Mouse (Mus musculus): ENCODE measurements around the gene Igfbpl1. TPM values are rescaled to one million over a fixed set of nuclear protein-coding genes. Genes with fewer than 3 reads are reported as not detected.

Gene Igfbpl1
- polyA plus RNA-seq, 1 experiment from 2014 or later = 0.52 TPM

GRCm38 (mm10) chr4:45818814-45819207 lies 7.9 kb downstream of the Igfbpl1 start:
- H3K36me3 ChIP-seq (ENCODE audit: control insufficient read depth, insufficient read depth, low read length) = no peaks in the 10 kb centered on the region
- no peak overlapping the region for H3K4me3 ChIP-seq (ENCODE audit: low read depth, low read length)
- H3K27me3 ChIP-seq (ENCODE audit: control insufficient read depth, insufficient read depth, low read length) = 0 out of 2 replicates have a peak, but pooled peaks cover 2% of the 10 kb centered on the region
- H3K9me3 ChIP-seq (ENCODE audit: control insufficient read depth, low read length) = no peaks in the 10 kb centered on the region
- ATAC-seq (ENCODE audit: insufficient number of reproducible peaks, low FRiP score, low TSS enrichment, low read depth) (peak; percentile 32; the same call in 1 of the 2 replicates), DNase-seq (ENCODE audit: low spot score) (no peak)
- peaks cover 12% of the 10 kb centered on the region for H3K4me1 ChIP-seq (ENCODE audit: control insufficient read depth, insufficient read depth, low read length)
- H3K9ac ChIP-seq (ENCODE audit: low read length) = no peak overlapping the region
- H3K4me2 ChIP-seq (ENCODE audit: low read depth, severe bottlenecking) = peak overlapping the region; percentile 56
- H3K27ac ChIP-seq (replicated peaks; ENCODE audit: low read depth, low read length) = peak overlapping the region; percentile 25; the same call in 1 of the 2 replicates
- WGBS = 12% methylated on average over 4 of the region's 4 CpGs

- H3K27ac ChIP-seq (replicated peaks; ENCODE audit: low read depth, low read length) = no peak overlapping the region
- no peak overlapping the region for H3K4me3 ChIP-seq (ENCODE audit: low read depth, low read length)
- WGBS = 48% methylated on average over 7 of the region's 7 CpGs
- H3K36me3 ChIP-seq (ENCODE audit: control insufficient read depth, insufficient read depth, low read length) = no peaks in the 10 kb centered on the region
- H3K27me3 ChIP-seq (ENCODE audit: control insufficient read depth, insufficient read depth, low read length) = no peaks in the 10 kb centered on the region
- ATAC-seq (ENCODE audit: insufficient number of reproducible peaks, low FRiP score, low TSS enrichment, low read depth) = no peak
- no peaks in the 10 kb centered on the region for H3K9me3 ChIP-seq (ENCODE audit: control insufficient read depth, low read length)
- no peak overlapping the region for H3K4me2 ChIP-seq (ENCODE audit: low read depth, severe bottlenecking)
- H3K4me1 ChIP-seq (ENCODE audit: control insufficient read depth, insufficient read depth, low read length) = peaks cover 8% of the 10 kb centered on the region
- H3K9ac ChIP-seq (ENCODE audit: low read length) = no peak overlapping the region
- DNase-seq (ENCODE audit: low spot score) = peak; percentile 56
Observed at GRCm38 (mm10) chr4:45815542-45815941, 11.2 kb downstream of the Igfbpl1 start.

GRCm38 (mm10) chr4:45811250-45811649 lies 15.5 kb downstream of the Igfbpl1 start:
- H3K9me3 ChIP-seq (ENCODE audit: control insufficient read depth, low read length) = no peaks in the 10 kb centered on the region
- no peak overlapping the region for H3K9ac ChIP-seq (ENCODE audit: low read length)
- H3K36me3 ChIP-seq (ENCODE audit: control insufficient read depth, insufficient read depth, low read length) = no peaks in the 10 kb centered on the region
- DNase-seq (ENCODE audit: low spot score) (no peak), ATAC-seq (ENCODE audit: insufficient number of reproducible peaks, low FRiP score, low TSS enrichment, low read depth) (no peak)
- no peak overlapping the region for H3K4me3 ChIP-seq (ENCODE audit: low read depth, low read length)
- 17% methylated on average over 8 of the region's 8 CpGs for WGBS
- no peaks in the 10 kb centered on the region for H3K4me1 ChIP-seq (ENCODE audit: control insufficient read depth, insufficient read depth, low read length)
- no peaks in the 10 kb centered on the region for H3K27me3 ChIP-seq (ENCODE audit: control insufficient read depth, insufficient read depth, low read length)
- H3K27ac ChIP-seq (replicated peaks; ENCODE audit: low read depth, low read length) = no peak overlapping the region
- H3K4me2 ChIP-seq (ENCODE audit: low read depth, severe bottlenecking) = no peak overlapping the region

- Histone ChIP-seq H3K9ac (ENCODE audit: low read length) (no peak overlapping the region), H3K4me2 (ENCODE audit: low read depth, severe bottlenecking) (no peak overlapping the region), H3K36me3 (ENCODE audit: control insufficient read depth, insufficient read depth, low read length) (no peaks in the 10 kb centered on the region), H3K27me3 (ENCODE audit: control insufficient read depth, insufficient read depth, low read length) (no peaks in the 10 kb centered on the region), H3K4me3 (ENCODE audit: low read depth, low read length) (no peak overlapping the region), H3K27ac (replicated peaks; ENCODE audit: low read depth, low read length) (no peak overlapping the region), H3K4me1 (ENCODE audit: control insufficient read depth, insufficient read depth, low read length) (no peaks in the 10 kb centered on the region), H3K9me3 (ENCODE audit: control insufficient read depth, low read length) (no peaks in the 10 kb centered on the region)
- no peak for DNase-seq (ENCODE audit: low spot score)
- no peak for ATAC-seq (ENCODE audit: insufficient number of reproducible peaks, low FRiP score, low TSS enrichment, low read depth)
- WGBS = 27% methylated on average over 7 of the region's 7 CpGs
Observed at GRCm38 (mm10) chr4:45808034-45808433, 18.7 kb downstream of the Igfbpl1 start.

GRCm38 (mm10) chr4:45802900-45803299 lies 23.8 kb downstream of the Igfbpl1 start:
- no peaks in the 10 kb centered on the region for H3K36me3 ChIP-seq (ENCODE audit: control insufficient read depth, insufficient read depth, low read length)
- no peak overlapping the region for H3K4me3 ChIP-seq (ENCODE audit: low read depth, low read length)
- ATAC-seq (ENCODE audit: insufficient number of reproducible peaks, low FRiP score, low TSS enrichment, low read depth) = no peak

GRCm38 (mm10) chr4:45799956-45800537 lies 26.7 kb downstream of the Igfbpl1 start:
- no peak for ATAC-seq (ENCODE audit: insufficient number of reproducible peaks, low FRiP score, low TSS enrichment, low read depth)
- no peak for DNase-seq (ENCODE audit: low spot score)
- 12% methylated on average over 3 of the region's 3 CpGs for WGBS
- no peaks in the 10 kb centered on the region for H3K36me3 ChIP-seq (ENCODE audit: control insufficient read depth, insufficient read depth, low read length)
- no peak overlapping the region for H3K9ac ChIP-seq (ENCODE audit: low read length)
- peaks cover 2% of the 10 kb centered on the region; the same call in 1 of the 2 replicates for H3K4me1 ChIP-seq (ENCODE audit: control insufficient read depth, insufficient read depth, low read length)
- H3K4me3 ChIP-seq (ENCODE audit: low read depth, low read length) = no peak overlapping the region
- no peaks in the 10 kb centered on the region for H3K9me3 ChIP-seq (ENCODE audit: control insufficient read depth, low read length)
- H3K4me2 ChIP-seq (ENCODE audit: low read depth, severe bottlenecking) = no peak overlapping the region
- H3K27ac ChIP-seq (replicated peaks; ENCODE audit: low read depth, low read length) = no peak overlapping the region
- H3K27me3 ChIP-seq (ENCODE audit: control insufficient read depth, insufficient read depth, low read length) = no peaks in the 10 kb centered on the region

More at GRCm38 (mm10) chr4:45802900-45803299, 23.8 kb downstream of the Igfbpl1 start:
- Histone ChIP-seq H3K4me2 (ENCODE audit: low read depth, severe bottlenecking) (no peak overlapping the region), H3K4me1 (ENCODE audit: control insufficient read depth, insufficient read depth, low read length) (peaks cover 2% of the 10 kb centered on the region; the same call in 1 of the 2 replicates), H3K9ac (ENCODE audit: low read length) (no peak overlapping the region), H3K27me3 (ENCODE audit: control insufficient read depth, insufficient read depth, low read length) (no peaks in the 10 kb centered on the region), H3K9me3 (ENCODE audit: control insufficient read depth, low read length) (no peaks in the 10 kb centered on the region), H3K27ac (replicated peaks; ENCODE audit: low read depth, low read length) (no peak overlapping the region)
- no peak for DNase-seq (ENCODE audit: low spot score)
- 93% methylated on average over 14 of the region's 14 CpGs for WGBS

GRCm38 (mm10) chr4:45798964-45799363 lies 27.8 kb downstream of the Igfbpl1 start, which contains the start of gene Aldh1b1:
TSS of gene Aldh1b1 (plus strand) at chr4:45799022.
- H3K36me3 ChIP-seq (ENCODE audit: control insufficient read depth, insufficient read depth, low read length) = no peaks in the 10 kb centered on the region
- peak within 1 kb of the TSS; percentile 78 for H3K4me2 ChIP-seq (ENCODE audit: low read depth, severe bottlenecking)
- peak within 1 kb of the TSS; percentile 32 for H3K4me3 ChIP-seq (ENCODE audit: low read depth, low read length)
- H3K9ac ChIP-seq (ENCODE audit: low read length) = 0 out of 2 replicates have a peak within 1 kb of the TSS, but pooled peaks have one; percentile 27
- peaks cover 2% of the 10 kb centered on the region; the same call in 1 of the 2 replicates for H3K4me1 ChIP-seq (ENCODE audit: control insufficient read depth, insufficient read depth, low read length)
- DNase-seq (ENCODE audit: low spot score) = peak; percentile 80
- no peaks in the 10 kb centered on the region for H3K27me3 ChIP-seq (ENCODE audit: control insufficient read depth, insufficient read depth, low read length)
- WGBS = under 1% methylated on average over 26 of the region's 26 CpGs
- no peak within 1 kb of the TSS for H3K27ac ChIP-seq (replicated peaks; ENCODE audit: low read depth, low read length)
- H3K9me3 ChIP-seq (ENCODE audit: control insufficient read depth, low read length) = no peaks in the 10 kb centered on the region
- peak; percentile 40; the same call in 1 of the 2 replicates for ATAC-seq (ENCODE audit: insufficient number of reproducible peaks, low FRiP score, low TSS enrichment, low read depth)

GRCm38 (mm10) chr4:45796760-45797159 lies 30.0 kb downstream of the Igfbpl1 start:
- no peak overlapping the region for H3K4me2 ChIP-seq (ENCODE audit: low read depth, severe bottlenecking)
- no peaks in the 10 kb centered on the region for H3K9me3 ChIP-seq (ENCODE audit: control insufficient read depth, low read length)
- no peaks in the 10 kb centered on the region for H3K36me3 ChIP-seq (ENCODE audit: control insufficient read depth, insufficient read depth, low read length)
- peaks cover 2% of the 10 kb centered on the region; the same call in 1 of the 2 replicates for H3K4me1 ChIP-seq (ENCODE audit: control insufficient read depth, insufficient read depth, low read length)
- no peak overlapping the region for H3K4me3 ChIP-seq (ENCODE audit: low read depth, low read length)
- H3K27me3 ChIP-seq (ENCODE audit: control insufficient read depth, insufficient read depth, low read length) = no peaks in the 10 kb centered on the region
- 40% methylated on average over 5 of the region's 5 CpGs for WGBS
- DNase-seq (ENCODE audit: low spot score) = no peak
- H3K27ac ChIP-seq (replicated peaks; ENCODE audit: low read depth, low read length) = no peak overlapping the region
- no peak overlapping the region for H3K9ac ChIP-seq (ENCODE audit: low read length)
- ATAC-seq (ENCODE audit: insufficient number of reproducible peaks, low FRiP score, low TSS enrichment, low read depth) = no peak

Data from limb, embryonic 11.5 days (tissue).